Mouse (Mus musculus) embryonic facial prominence, embryonic 15.5 days (tissue): ENCODE results near the gene Ptx4. TPM values are rescaled to one million over a fixed set of nuclear protein-coding genes. Genes with fewer than 3 reads are reported as not detected.

Source experiments
- ATAC-seq: fragments of 200-750 bp; cut with Nextera tagmentation; 2 replicates; pipeline ENCODE4 v1.8.0; 2017; ENCODE audit warnings: low read depth, moderate TSS enrichment; ENCODE audit not compliant: insufficient number of reproducible peaks, low FRiP score, low TSS enrichment
- H3K27ac ChIP-seq: fragments of 300-500 bp; sonication (generic); replicated peaks from 2 replicates; pipeline ENCODE4 v1.5.1; 2015; ENCODE audit warnings: mild to moderate bottlenecking, inconsistent platforms
- H3K27me3 ChIP-seq: fragments of 300-500 bp; sonication (generic); 2 replicates; pipeline ENCODE4 v1.6.1; 2015; ENCODE audit warnings: inconsistent platforms
- H3K36me3 ChIP-seq: fragments of 300-500 bp; sonication (generic); 2 replicates; pipeline ENCODE4 v1.6.1; 2015; ENCODE audit warnings: mild to moderate bottlenecking, inconsistent platforms
- H3K4me1 ChIP-seq: fragments of 300-500 bp; sonication (generic); 2 replicates; pipeline ENCODE4 v1.6.1; 2015; ENCODE audit warnings: inconsistent platforms
- H3K4me2 ChIP-seq: fragments of 300-500 bp; sonication (generic); replicated peaks from 2 replicates; pipeline ENCODE4 v1.6.1; 2015; ENCODE audit warnings: mild to moderate bottlenecking, inconsistent platforms
- H3K4me3 ChIP-seq: fragments of 300-500 bp; sonication (generic); replicated peaks from 2 replicates; pipeline ENCODE4 v1.5.1; 2015; ENCODE audit warnings: mild to moderate bottlenecking, inconsistent platforms
- H3K9ac ChIP-seq: fragments of 300-500 bp; sonication (generic); 2 replicates; pipeline ENCODE4 v1.6.1; 2015; ENCODE audit warnings: inconsistent platforms
- H3K9me3 ChIP-seq: fragments of 300-500 bp; sonication (generic); replicated peaks from 2 replicates; pipeline ENCODE4 v1.6.1; 2016; ENCODE audit warnings: inconsistent platforms
- WGBS: fragments of 180-500 bp; shearing (Covaris S2); methylation state at CpG from one replicate; pipeline ENCODE4 v1.1.7; 2015; 5-methylcytosine and 5-hydroxymethylcytosine counted together
- polyA plus RNA-seq: library from polyadenylated mRNA; unstranded; fragments of >200 nt; fragmentation: Nextera tagmentation; extraction: Ambion mirVana; gene quantifications from 2 replicates; pipeline ENCODE4 v1.2.1, GENCODE M21; 2015

The Ptx4 gene
- polyA plus RNA-seq, 1 experiment from 2014 or later: 2.2 TPM

- Histone ChIP-seq H3K27me3 (no peaks in the 10 kb centered on the region), H3K9me3 (no peaks in the 10 kb centered on the region), H3K4me1 (no peaks in the 10 kb centered on the region), H3K4me3 (no peak within 1 kb of the TSS), H3K9ac (no peak within 1 kb of the TSS), H3K4me2 (no peak within 1 kb of the TSS), H3K27ac (no peak within 1 kb of the TSS), H3K36me3 (peaks cover 41% of the 10 kb centered on the region)
- ATAC-seq: no peak
- 92% methylated on average over 1 of the region's 1 CpGs for WGBS
Observed at GRCm38 (mm10) chr17:25162161-25162560, 41.6 kb downstream of the Ptx4 start, which contains the start of gene Ccdc154. Gene Ccdc154, plus strand, starts transcription at chr17:25162461.

GRCm38 (mm10) chr17:25163387-25163786 lies 42.8 kb downstream of the Ptx4 start:
- no peak overlapping the region for H3K4me2 ChIP-seq
- 63% methylated on average over 7 of the region's 7 CpGs for WGBS
- no peaks in the 10 kb centered on the region for H3K4me1 ChIP-seq
- no peaks in the 10 kb centered on the region for H3K27me3 ChIP-seq
- no peak overlapping the region for H3K4me3 ChIP-seq
- no peak overlapping the region for H3K9ac ChIP-seq
- no peak for ATAC-seq
- peaks cover 32% of the 10 kb centered on the region for H3K36me3 ChIP-seq
- no peaks in the 10 kb centered on the region for H3K9me3 ChIP-seq
- no peak overlapping the region for H3K27ac ChIP-seq

GRCm38 (mm10) chr17:25164770-25165169 lies 44.2 kb downstream of the Ptx4 start:
- peaks cover 20% of the 10 kb centered on the region for H3K36me3 ChIP-seq
- no peak overlapping the region for H3K4me2 ChIP-seq
- 83% methylated on average over 3 of the region's 3 CpGs for WGBS
- no peaks in the 10 kb centered on the region for H3K9me3 ChIP-seq
- no peak for ATAC-seq
- H3K4me3 ChIP-seq: no peak overlapping the region
- no peak overlapping the region for H3K27ac ChIP-seq
- H3K27me3 ChIP-seq: no peaks in the 10 kb centered on the region
- H3K9ac ChIP-seq: no peak overlapping the region
- no peaks in the 10 kb centered on the region for H3K4me1 ChIP-seq

GRCm38 (mm10) chr17:25165970-25166671 lies 45.6 kb downstream of the Ptx4 start:
- Histone ChIP-seq H3K9me3 (no peaks in the 10 kb centered on the region), H3K4me1 (no peaks in the 10 kb centered on the region), H3K4me2 (no peak overlapping the region), H3K4me3 (no peak overlapping the region), H3K27me3 (no peaks in the 10 kb centered on the region), H3K9ac (no peak overlapping the region), H3K36me3 (peaks cover 7% of the 10 kb centered on the region; the same call in 1 of the 2 replicates), H3K27ac (no peak overlapping the region)
- WGBS: 56% methylated on average over 6 of the region's 6 CpGs
- ATAC-seq: no peak

GRCm38 (mm10) chr17:25169706-25170105 lies 49.1 kb downstream of the Ptx4 start:
- Histone ChIP-seq H3K4me2 (no peak overlapping the region), H3K9ac (no peak overlapping the region), H3K36me3 (no peaks in the 10 kb centered on the region), H3K27me3 (no peaks in the 10 kb centered on the region), H3K4me1 (no peaks in the 10 kb centered on the region), H3K27ac (no peak overlapping the region), H3K9me3 (no peaks in the 10 kb centered on the region), H3K4me3 (no peak overlapping the region)
- 91% methylated on average over 2 of the region's 2 CpGs for WGBS
- ATAC-seq: no peak

GRCm38 (mm10) chr17:25172558-25172957 lies 52.0 kb downstream of the Ptx4 start:
- Histone ChIP-seq H3K9me3 (no peaks in the 10 kb centered on the region), H3K27ac (no peak overlapping the region), H3K4me3 (no peak overlapping the region), H3K9ac (no peak overlapping the region), H3K27me3 (no peaks in the 10 kb centered on the region; the same call in 1 of the 2 replicates), H3K4me1 (no peaks in the 10 kb centered on the region), H3K36me3 (no peaks in the 10 kb centered on the region), H3K4me2 (no peak overlapping the region)
- 86% methylated on average over 3 of the region's 3 CpGs for WGBS
- no peak for ATAC-seq

Other genes with a start within 250 kb of the Ptx4 start
- 48.9 and 49.6 TPM in 2 replicates for gene Nubp2, start 234.4 kb upstream of the Ptx4 start, polyA plus RNA-seq
- 43.5 and 45.3 TPM in 2 replicates for gene Spsb3, start 234.1 kb upstream of the Ptx4 start, polyA plus RNA-seq
- gene Eme2, start 225.7 kb upstream of the Ptx4 start, polyA plus RNA-seq: 28.5 and 32.6 TPM in 2 replicates
- gene Mrps34, start 225.6 kb upstream of the Ptx4 start, polyA plus RNA-seq: 86.8 and 92.3 TPM in 2 replicates
- gene Nme3, start 224.3 kb upstream of the Ptx4 start, polyA plus RNA-seq: 48.2 and 52.0 TPM in 2 replicates
- 36.4 and 38.3 TPM in 2 replicates for gene Mapk8ip3, start 183.8 kb upstream of the Ptx4 start, polyA plus RNA-seq
- gene Jpt2, start 160.1 kb upstream of the Ptx4 start, polyA plus RNA-seq: 148 and 166 TPM in 2 replicates
- 7.2 and 7.8 TPM in 2 replicates for gene Cramp1l, start 105.0 kb upstream of the Ptx4 start, polyA plus RNA-seq
- 19.4 and 19.8 TPM in 2 replicates for gene Ift140, start 104.7 kb upstream of the Ptx4 start, polyA plus RNA-seq
- 29.8 and 32.5 TPM in 2 replicates for gene Tmem204, start 37.2 kb upstream of the Ptx4 start, polyA plus RNA-seq
- gene Telo2, start 4.8 kb upstream of the Ptx4 start, polyA plus RNA-seq: 42.3 and 49.2 TPM in 2 replicates
- gene Clcn7, start 12.6 kb downstream of the Ptx4 start, polyA plus RNA-seq: 27.3 and 27.4 TPM in 2 replicates
- 0.16 and 0.24 TPM in 2 replicates for gene Ccdc154, start 41.7 kb downstream of the Ptx4 start, polyA plus RNA-seq
- 1.5 and 2.0 TPM in 2 replicates for gene Gm38655, start 54.7 kb downstream of the Ptx4 start, polyA plus RNA-seq
- 31.5 and 31.6 TPM in 2 replicates for gene BC003965, start 63.8 kb downstream of the Ptx4 start, polyA plus RNA-seq
- gene Unkl, start 67.6 kb downstream of the Ptx4 start, polyA plus RNA-seq: 9.4 and 10.2 TPM in 2 replicates
- gene Gnptg, start 119.4 kb downstream of the Ptx4 start, polyA plus RNA-seq: 40.8 and 42.7 TPM in 2 replicates
- gene Tsr3, start 119.4 kb downstream of the Ptx4 start, polyA plus RNA-seq: 50.8 and 53.2 TPM in 2 replicates
- 1.3 and 1.6 TPM in 2 replicates for gene Baiap3, start 135.6 kb downstream of the Ptx4 start, polyA plus RNA-seq
- 513 and 543 TPM in 2 replicates for gene Ube2i, start 153.9 kb downstream of the Ptx4 start, polyA plus RNA-seq
- gene Prss34, start 177.6 kb downstream of the Ptx4 start, polyA plus RNA-seq: 6.9 and 7.0 TPM in 2 replicates
- gene Prss28, start 187.9 kb downstream of the Ptx4 start, polyA plus RNA-seq: not detected in 2 replicates
- not detected in 2 replicates for gene Prss29, start 197.9 kb downstream of the Ptx4 start, polyA plus RNA-seq
- 4.1 and 6.2 TPM in 2 replicates for gene Tpsab1, start 224.8 kb downstream of the Ptx4 start, polyA plus RNA-seq
- gene Tpsb2, start 245.5 kb downstream of the Ptx4 start, polyA plus RNA-seq: 167 and 237 TPM in 2 replicates
- gene Tpsg1, start 248.5 kb downstream of the Ptx4 start, polyA plus RNA-seq: 10.3 and 10.9 TPM in 2 replicates